In genomic region chr2:90939750-90940149, GRCm38 (mm10) we compare ENCODE assay signal across 1 mouse cellular context.
TF ChIP-seq lines count a peak whose summit lies in the region.

No protein-coding gene starts in this region.

TF ChIP-seq in MEL, 35 proteins besides CTCF, POLR2A, EP300 and RAD21 (continued from another document):
- TF ChIP-seq MYC (IDR thresholded peaks at IDR 0.05; ENCODE audit: low read depth, low read length) (no peak), KAT2A (conservative IDR thresholded peaks at IDR 0.05; ENCODE audit: low read depth, low read length) (no peak), POLR2AphosphoS5 (IDR thresholded peaks at IDR 0.05; ENCODE audit: borderline replicate concordance, low read depth, low read length) (no peak), JUND (IDR thresholded peaks at IDR 0.05; ENCODE audit: low read depth, low read length) (no peak), ZC3H11A (IDR thresholded peaks at IDR 0.05; ENCODE audit: low read depth, low read length) (no peak), TBP (IDR thresholded peaks at IDR 0.05; ENCODE audit: low read depth, low read length) (no peak)
